Mouse (Mus musculus): ENCODE results near the gene Cotl1. TPM values are rescaled to one million over a fixed set of nuclear protein-coding genes. Genes with fewer than 3 reads are reported as not detected.
A peak's percentile ranks its signal among the peaks of the same experiment; 100 is the strongest.
"Not testable (repeated sequence)": the region's sequence is repeated elsewhere in the genome, so short reads cannot be mapped to it uniquely, and the experiment has no call there.

Gene Cotl1
- 10 to 100 TPM; 39.4 to 44.2 TPM for total RNA-seq (2021)

GRCm38 (mm10) chr8:119840275-119840808, at the start of gene Cotl1:
Gene Cotl1, minus strand, starts transcription at chr8:119840544.
- DNase-seq = peak; percentile 97
- intact Hi-C loops (cut with DNase I) = loop anchor here (5.0 to 10.0 kb wide), 2 partner anchors 84 to 153 kb away; no protein-coding TSS in a partner anchor

GRCm38 (mm10) chr8:119888012-119888411, 47.7 kb upstream of the Cotl1 start:
- intact Hi-C loops (cut with DNase I) = loop anchor here (5.0 kb wide), 1 partner anchor 106 kb away; no protein-coding TSS in a partner anchor
- no peak for DNase-seq

GRCm38 (mm10) chr8:119887130-119887529, 46.8 kb upstream of the Cotl1 start:
- peak; percentile 27 to 48 for DNase-seq
- intact Hi-C loops (cut with DNase I) = loop anchor here (5.0 kb wide), 1 partner anchor 105 kb away; no protein-coding TSS in a partner anchor

- intact Hi-C loops (cut with DNase I) = loop anchor here (5.0 kb wide), 1 partner anchor 103 kb away; no protein-coding TSS in a partner anchor
- peak; percentile 66 to 69 for DNase-seq
These were observed 45.3 kb upstream of the Cotl1 start for GRCm38 (mm10) chr8:119885612-119886011.

DNA sequence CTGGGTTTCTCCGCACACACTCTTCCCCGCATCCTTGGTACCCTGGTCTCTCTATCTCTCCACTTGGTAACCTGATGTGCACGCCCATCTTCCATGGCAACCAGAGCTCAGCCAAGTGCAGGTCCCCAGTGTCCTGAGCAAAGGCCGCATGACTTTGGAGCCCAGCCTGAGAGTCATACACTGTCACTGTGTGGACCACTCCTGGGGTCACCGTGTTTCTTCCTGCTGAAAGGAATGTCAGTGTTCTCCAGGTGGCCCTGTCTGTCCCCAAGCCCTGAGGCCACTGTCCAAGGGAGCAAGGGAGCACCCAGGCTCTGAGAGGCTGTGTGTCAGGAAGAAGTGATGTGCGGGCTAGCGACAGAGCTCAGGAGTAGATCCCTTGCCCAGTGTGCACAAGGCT, 42.9 kb upstream of the Cotl1 start:
- no peak for DNase-seq
- intact Hi-C loops (cut with DNase I) = no loop called here

DNA sequence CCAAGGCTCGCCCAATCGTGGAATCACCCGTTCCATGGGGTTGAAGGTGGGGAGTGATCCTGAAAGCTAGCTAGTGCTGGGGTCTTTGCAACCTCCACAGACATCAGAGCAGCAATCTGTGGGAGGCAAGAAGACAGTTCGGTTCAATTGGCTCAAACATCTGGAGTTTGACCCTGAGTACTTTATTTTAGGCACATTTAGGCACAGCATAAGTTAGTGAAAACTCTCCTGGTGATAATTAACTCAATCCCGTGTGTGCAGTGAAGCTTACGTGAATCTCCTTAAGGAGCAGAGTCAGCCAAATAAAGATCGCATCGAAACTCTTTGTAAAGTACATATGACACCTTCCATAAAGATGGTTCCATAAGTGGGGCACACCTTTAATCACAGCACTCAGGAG, 41.6 kb upstream of the Cotl1 start:
- intact Hi-C loops (cut with DNase I) = no loop called here
- DNase-seq = no peak

DNA sequence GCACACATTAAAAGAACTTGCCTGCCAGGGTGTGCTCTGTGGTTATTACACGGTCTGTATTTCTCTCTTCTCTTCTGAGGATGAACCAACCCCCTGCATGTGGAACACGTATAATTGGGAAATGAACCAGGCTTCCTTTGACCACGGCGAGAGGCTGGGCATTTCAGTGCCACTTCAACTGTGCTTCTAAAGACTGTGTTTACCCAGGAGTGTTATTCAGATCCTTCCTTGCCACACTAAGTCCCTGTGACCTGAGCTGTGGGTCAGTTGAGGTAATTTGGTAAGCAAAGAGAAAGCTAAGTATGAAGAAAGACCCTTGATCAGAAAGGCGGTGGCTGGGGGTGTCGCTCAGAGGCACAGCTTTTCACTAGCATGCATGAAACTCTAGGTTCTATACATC, 41.0 kb upstream of the Cotl1 start:
- DNase-seq = no peak
- intact Hi-C loops (cut with DNase I) = no loop called here

DNA sequence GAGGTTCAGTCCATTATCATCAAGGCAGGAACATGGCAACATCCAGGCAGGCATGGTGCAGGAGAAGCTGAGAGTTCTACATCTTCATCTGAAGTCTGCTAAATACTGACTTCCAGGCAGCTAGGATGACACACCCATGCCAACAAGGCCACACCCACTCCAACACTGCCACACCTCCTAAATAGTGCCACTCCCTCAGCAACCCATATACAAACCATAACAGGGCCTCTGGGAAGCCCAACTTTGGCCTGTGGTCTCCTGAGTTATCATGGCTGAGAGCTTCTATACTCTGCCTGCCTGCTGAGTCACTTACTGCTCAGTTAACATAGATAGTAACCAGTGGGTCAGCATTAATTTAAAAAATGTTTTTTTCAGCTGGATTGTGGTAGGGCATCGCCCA, 32.8 kb upstream of the Cotl1 start:
- no peak for DNase-seq
- intact Hi-C loops (cut with DNase I) = no loop called here

GRCm38 (mm10) chr8:119869616-119870015, 29.3 kb upstream of the Cotl1 start:
- no peak for DNase-seq
- intact Hi-C loops (cut with DNase I) = no loop called here

GRCm38 (mm10) chr8:119862749-119863148, 22.4 kb upstream of the Cotl1 start:
- DNase-seq = no peak
- intact Hi-C loops (cut with DNase I) = no loop called here

DNA sequence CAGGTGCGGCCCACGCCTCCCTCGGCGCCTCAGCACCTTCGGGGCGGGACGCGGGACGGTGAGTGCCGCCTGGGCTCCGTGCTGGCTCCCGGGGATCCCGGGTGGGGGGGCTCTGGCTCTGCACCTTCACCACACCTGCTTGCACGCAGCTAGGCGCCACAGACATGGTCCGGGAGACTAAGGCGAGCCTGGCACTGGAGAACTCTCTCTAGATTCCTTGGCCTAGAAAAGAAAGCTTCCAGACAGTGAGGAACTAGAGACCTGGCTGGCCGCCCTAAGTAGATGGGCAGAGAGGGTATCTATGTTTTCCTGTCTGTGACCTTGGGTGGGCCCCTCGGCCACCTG, 22.0 kb upstream of the Cotl1 start:
- DNase-seq = no peak
- intact Hi-C loops (cut with DNase I) = no loop called here

GRCm38 (mm10) chr8:119861706-119862389, 21.5 kb upstream of the Cotl1 start, which contains the start of gene Klhl36:
Gene Klhl36, plus strand, starts transcription at chr8:119862266.
- intact Hi-C loops (cut with DNase I) = no loop called here
- peak; percentile 97 to 98 for DNase-seq

GRCm38 (mm10) chr8:119857767-119858166, 17.4 kb upstream of the Cotl1 start:
- DNase-seq = no peak
- intact Hi-C loops (cut with DNase I) = no loop called here

DNA sequence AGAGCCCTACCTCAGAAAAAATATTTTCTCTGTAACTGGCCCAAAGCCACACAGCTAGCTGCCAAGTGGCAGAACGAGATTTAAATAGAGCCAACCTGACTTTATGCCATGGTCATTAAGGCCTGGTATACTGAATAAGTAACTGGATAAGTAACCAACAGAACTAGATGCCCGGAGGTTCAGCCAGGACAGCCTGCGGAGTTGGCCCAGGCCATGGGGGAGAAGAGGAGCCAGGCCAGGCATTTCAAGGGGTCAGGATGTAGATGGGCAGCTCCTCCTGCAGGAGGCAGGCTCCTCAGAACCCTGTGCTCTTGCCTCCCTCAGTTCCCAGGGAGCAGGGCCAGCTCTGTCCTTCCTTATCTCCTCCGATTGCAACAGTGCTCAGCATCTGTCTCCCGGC, 15.3 kb upstream of the Cotl1 start:
- peak in 1 of 2 experiments; percentile 26 for DNase-seq
- intact Hi-C loops (cut with DNase I) = no loop called here

- intact Hi-C loops (cut with DNase I) = no loop called here
- DNase-seq = no peak
These were observed 13.7 kb upstream of the Cotl1 start for GRCm38 (mm10) chr8:119854035-119854434.

DNA sequence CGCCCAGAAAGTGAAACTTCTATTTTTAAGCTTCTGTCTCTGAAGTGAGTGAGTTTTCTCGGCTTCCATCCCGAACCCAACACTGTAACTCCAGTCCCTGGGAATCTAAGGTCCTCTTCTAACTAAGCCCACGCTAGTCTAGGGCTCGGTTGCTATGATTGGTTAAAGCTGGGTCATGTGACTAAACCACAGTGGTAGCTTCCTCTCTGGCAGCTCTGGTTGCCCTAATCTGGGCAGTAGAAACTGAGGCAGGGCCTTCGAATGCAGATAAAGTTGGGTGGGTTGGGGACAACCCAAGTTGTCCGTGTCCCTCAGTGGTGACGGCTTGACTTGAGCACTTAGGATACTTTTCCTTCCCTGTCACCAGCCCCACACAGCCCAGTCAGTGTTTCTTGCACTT, 13.2 kb upstream of the Cotl1 start:
- no peak for DNase-seq
- intact Hi-C loops (cut with DNase I) = no loop called here

- intact Hi-C loops (cut with DNase I) = loop anchor here (10.0 kb wide), 1 partner anchor 77 kb away; no protein-coding TSS in a partner anchor
- DNase-seq = no peak
These were observed 7.0 kb upstream of the Cotl1 start for GRCm38 (mm10) chr8:119847232-119847922.

GRCm38 (mm10) chr8:119845741-119846140, 5.4 kb upstream of the Cotl1 start:
- intact Hi-C loops (cut with DNase I) = loop anchor here (10.0 kb wide), 1 partner anchor 79 kb away; no protein-coding TSS in a partner anchor

DNA sequence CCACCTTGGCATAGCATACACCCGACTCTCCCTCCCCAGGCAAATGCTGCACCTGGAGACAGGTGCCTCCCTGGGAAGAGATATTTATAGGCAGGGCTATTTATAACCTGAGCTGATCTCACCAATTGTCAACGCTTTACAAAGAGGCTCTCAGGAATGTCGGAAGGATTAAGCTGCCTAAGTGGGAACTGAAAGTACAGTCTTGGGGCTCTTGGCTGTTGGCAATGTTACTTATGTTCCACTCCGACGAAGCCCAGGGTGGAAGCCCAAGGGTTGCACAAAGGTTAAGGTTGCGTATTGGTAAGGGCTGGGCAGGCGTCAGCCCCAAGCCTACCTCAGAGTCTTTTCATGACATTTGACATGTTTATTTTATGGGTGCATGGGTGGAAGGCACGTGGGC, 4.2 kb upstream of the Cotl1 start:
- intact Hi-C loops (cut with DNase I) = loop anchor here (5.0 to 10.0 kb wide), 2 partner anchors 80 to 157 kb away; no protein-coding TSS in a partner anchor
- no peak for DNase-seq

More at GRCm38 (mm10) chr8:119845741-119846140, 5.4 kb upstream of the Cotl1 start:
- DNase-seq = not testable (repeated sequence)

- intact Hi-C loops (cut with DNase I) = loop anchor here (1.0 to 10.0 kb wide), 3 partner anchors 61 to 156 kb away; no protein-coding TSS in a partner anchor
These were observed 3.1 kb upstream of the Cotl1 start for GRCm38 (mm10) chr8:119843444-119843843.

GRCm38 (mm10) chr8:119840905-119841411, 614 bp upstream of the Cotl1 start:
- no peak for DNase-seq
- intact Hi-C loops (cut with DNase I) = loop anchor here (5.0 to 10.0 kb wide), 2 partner anchors 84 to 154 kb away; no protein-coding TSS in a partner anchor

More at GRCm38 (mm10) chr8:119843444-119843843, 3.1 kb upstream of the Cotl1 start:
- DNase-seq = peak; percentile 82 to 89
